Mouse (Mus musculus): ENCODE measurements around the gene Ccng2.

Gene Ccng2

DNA sequence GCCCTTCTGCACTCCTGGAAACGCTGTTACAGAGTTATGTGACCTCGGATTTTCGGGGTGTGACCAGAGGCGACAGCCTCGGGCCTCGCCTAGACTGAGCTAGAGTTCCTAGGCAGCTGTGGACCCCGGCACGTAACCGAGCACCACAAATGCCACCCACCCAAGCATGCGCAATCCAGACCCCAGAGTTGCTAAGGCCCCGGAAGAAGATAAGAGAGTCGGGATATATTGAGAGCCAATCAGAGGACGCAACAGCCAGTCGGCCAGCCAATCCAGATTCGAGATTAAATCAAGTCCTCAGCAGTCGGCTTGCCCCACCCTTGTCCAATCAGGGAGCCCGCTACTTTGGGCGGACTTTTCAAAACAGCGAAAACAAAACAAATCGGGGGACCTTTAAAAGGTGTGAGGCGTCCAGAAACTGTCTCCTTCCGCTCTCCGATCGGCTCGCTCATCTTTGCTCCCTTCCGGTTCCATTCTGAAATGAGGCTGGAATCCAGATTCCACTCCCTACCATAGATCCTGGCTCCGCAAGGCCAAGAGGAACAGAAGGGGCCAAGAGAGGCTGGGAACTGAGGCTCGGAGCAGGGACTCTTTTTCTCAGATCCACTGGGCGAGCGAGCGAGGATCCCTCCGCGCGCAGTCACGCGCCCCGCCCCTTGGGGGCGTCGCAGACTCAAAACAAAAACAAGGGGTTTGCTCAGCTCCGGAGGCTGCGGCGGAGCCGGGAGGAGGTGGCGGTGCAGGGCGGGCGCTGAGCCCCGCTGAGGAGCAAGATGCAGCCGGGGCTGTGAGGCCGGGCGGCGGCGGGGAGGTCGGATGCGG lies at the start of gene Ccng2:
TSS of gene Ccng2 (plus strand) at position 375 of the 822 bp plus-strand sequence.
- peak; percentile 100 for DNase-seq (ENCODE audit: low read depth, low spot score)

- no peak for DNase-seq (ENCODE audit: low read depth, low spot score)
These were observed 48.7 kb upstream of the Ccng2 start for GRCm38 (mm10) chr5:93218375-93218774.

DNA sequence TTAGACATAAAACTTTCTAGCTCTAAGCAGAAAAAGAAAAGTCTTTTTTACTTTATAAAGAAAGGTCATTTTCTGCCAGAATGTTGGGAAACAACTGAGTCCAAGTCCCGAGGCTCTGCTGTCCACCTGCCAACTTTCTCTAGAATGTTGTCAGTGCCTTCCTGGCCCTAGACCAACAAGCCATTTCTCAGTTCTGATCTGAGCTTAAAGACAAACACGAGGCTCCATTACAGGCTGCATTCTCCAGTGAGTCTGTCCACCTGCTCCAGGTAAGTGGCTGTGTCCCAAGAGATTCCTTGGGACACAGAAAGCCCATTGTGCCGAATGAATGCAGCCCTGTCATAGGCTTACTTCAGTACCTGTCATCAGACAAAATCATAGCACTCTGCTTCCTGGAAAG lies 45.4 kb upstream of the Ccng2 start:
- peak; percentile 79 for DNase-seq (ENCODE audit: low read depth, low spot score)

GRCm38 (mm10) chr5:93224549-93224948 lies 42.5 kb upstream of the Ccng2 start:
- no peak for DNase-seq (ENCODE audit: low read depth, low spot score)

- no peak for DNase-seq (ENCODE audit: low read depth, low spot score)
These were observed 39.9 kb upstream of the Ccng2 start for GRCm38 (mm10) chr5:93227157-93227556.

DNA sequence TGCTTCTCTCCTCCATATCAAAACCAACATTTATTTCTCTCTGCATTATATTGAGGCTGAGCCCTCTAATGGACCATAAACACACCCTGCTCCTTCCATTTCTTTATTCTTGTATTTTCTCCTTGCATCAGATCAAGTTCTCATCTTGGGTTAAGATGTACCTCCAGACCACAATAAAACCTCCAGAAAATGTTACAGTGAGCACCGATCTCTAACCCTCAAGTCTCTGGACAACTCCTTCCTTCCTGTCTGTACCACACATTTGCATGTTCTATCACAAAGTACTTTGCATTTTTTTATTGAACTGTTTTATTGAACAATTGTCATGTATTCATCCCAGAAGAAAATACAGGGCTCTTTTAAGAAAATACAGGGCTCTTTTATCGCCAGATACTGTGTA lies 37.5 kb upstream of the Ccng2 start:
- no peak for DNase-seq (ENCODE audit: low read depth, low spot score)

DNA sequence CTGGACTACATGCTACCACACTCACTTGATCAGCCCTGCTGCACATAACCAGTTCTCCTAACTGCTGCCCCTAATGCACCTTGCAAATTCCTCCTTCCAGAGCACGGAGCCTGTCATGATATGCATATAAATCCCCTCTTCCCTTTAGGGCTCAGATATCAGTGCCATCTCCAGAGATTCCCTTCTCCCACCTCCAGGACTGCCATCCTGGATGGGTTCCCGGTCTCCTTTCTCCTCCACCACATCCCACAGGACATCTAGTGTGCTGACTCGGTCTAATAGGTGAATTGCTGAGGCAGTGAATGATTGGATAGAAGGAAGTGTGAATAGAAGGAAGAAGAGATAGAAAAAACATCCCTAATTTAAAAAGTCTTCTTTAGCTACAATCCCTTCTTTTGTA lies 35.3 kb upstream of the Ccng2 start:
- no peak for DNase-seq (ENCODE audit: low read depth, low spot score)

DNA sequence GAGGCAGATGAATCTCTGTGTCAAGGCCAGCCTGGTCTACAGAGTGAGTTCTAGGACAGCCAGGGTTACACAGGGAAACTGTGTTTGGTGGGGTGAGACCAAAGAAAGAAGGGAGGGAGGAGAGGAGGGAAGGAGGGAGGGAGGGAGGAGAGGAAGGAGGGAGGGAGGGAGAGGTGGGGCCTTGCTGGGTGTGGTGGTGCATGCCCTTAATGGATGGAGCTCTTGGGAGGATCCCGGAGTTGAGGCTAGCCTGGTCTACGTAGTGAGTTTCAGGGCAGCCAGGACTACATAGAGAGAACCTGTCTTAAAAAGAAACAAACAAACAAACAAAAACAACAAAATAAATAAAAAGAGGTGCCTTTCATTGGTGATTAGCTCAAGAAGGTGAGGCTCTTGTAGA lies 34.2 kb upstream of the Ccng2 start:
- DNase-seq (ENCODE audit: low read depth, low spot score), result no peak

- DNase-seq (ENCODE audit: low read depth, low spot score), result peak; percentile 56
These were observed 32.9 kb upstream of the Ccng2 start for GRCm38 (mm10) chr5:93234130-93234529.

DNA sequence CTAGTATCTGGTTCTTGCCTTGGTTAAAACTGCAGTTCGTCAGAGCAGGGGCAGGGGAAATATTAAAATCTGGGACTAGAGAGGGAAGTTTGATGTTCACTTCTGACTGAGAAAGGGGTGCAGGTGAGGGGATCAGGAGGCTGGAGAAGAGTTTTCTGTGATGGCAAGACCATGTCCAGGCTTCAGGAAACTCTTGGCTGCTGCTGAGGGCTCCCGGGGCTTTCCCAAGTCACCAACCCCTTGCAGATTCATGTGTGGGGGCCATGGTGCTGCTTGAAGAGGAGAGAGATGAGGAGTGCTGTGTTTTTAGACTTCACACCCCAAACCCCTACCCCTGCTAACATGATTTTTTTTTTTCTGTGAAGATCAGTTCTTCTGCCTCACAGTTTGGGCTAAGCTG lies 32.5 kb upstream of the Ccng2 start:
- DNase-seq (ENCODE audit: low read depth, low spot score), result no peak

- peak; percentile 97 for DNase-seq (ENCODE audit: low read depth, low spot score)
These were observed 31.2 kb upstream of the Ccng2 start for GRCm38 (mm10) chr5:93235888-93236287.

DNA sequence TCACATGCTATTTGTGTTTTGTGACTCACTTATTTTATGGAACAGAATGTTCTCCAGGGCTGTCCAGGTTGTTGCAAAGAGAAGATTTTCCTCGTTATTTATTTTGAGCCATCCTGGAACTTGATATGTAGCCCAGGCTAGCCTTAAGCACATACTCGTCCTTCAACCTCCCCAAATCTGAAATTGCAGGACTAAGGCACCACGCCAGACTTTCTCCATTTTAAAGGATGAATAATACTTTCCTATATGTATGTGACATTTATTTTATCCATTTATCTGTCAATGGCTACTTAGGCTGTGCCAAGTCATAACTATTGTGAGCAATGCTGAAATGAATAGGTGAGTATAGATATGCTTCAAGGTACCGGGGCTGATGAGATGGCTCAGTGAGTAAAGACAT lies 30.5 kb upstream of the Ccng2 start:
- peak; percentile 41 for DNase-seq (ENCODE audit: low read depth, low spot score)

DNA sequence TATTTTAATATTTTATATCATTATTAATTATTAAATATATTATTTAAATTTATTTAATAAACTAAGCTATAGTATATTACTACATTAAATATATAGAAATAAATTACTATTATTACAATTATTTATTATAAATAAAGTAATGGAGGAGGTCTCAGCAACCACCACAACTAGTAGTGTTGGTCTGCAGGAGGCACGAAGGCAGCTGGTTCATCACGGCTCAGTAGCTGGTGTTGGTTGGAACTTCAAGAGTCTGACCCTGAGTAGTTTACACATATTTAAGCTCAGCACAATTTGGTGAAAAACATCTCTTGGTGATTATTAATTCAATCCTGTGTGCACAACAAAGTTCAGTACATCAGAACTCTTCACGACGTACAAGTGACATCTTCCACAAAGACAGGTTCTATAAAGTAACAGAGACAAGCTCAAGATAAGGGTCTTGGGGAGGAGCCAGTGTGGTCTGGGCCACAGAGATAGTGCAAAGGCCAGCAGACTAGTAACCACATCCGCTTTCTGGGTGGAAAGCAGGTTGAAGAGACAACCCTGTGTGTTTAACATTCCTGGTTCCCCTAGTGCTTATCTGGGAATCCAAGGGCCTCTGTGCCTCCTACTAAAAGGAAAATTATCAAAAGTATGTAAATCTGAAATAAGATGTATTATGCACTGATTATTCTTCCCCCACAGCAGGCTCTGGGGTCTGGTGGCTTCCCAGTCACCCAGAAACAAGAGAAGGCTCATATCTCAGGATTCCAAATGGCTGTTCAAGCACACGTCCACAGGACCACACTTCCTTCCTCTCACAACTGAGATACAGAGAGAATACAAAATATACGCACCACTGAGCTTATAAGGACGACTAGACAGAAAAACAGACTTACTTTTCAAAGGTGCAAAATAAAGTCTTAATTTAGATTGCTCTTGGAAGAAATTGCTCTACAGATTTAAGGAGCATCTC lies 27.2 kb upstream of the Ccng2 start:
- DNase-seq (ENCODE audit: low read depth, low spot score), result no peak

GRCm38 (mm10) chr5:93245280-93245679 lies 21.8 kb upstream of the Ccng2 start:
- no peak for DNase-seq (ENCODE audit: low read depth, low spot score)

DNA sequence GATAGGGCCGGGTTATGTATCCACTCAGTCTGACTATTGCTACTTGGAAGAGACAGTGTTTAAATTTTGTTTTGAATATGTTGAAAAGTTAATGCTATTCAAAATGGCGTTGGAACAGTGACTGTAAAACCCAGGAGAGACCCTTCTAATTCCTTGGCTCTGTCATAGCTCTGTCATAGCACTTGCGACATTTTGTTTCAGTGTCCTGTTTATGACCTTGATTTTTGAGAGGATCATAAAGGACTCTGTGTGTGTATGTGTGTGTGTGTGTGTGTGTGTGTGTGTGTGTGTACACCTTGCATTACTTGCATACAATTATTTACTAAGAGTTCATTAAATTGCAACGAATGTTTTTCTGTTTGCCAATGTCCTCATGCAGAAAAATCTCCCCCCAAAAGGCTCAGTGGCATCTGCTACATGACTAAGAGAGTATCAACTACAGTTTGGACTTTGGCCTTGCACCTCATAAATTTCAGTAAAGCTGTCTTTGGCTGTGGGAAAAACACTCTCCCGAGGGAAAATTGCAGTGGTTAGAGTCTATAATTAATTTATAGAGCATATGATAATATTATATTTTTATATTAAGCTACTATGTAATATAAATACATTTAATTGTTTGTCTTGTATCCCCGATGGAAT lies 17.0 kb upstream of the Ccng2 start:
- DNase-seq (ENCODE audit: low read depth, low spot score), result no peak

GRCm38 (mm10) chr5:93251001-93251760 lies 15.9 kb upstream of the Ccng2 start:
- peak; percentile 91 for DNase-seq (ENCODE audit: low read depth, low spot score)

GRCm38 (mm10) chr5:93255759-93256265 lies 11.2 kb upstream of the Ccng2 start:
- no peak for DNase-seq (ENCODE audit: low read depth, low spot score)

DNA sequence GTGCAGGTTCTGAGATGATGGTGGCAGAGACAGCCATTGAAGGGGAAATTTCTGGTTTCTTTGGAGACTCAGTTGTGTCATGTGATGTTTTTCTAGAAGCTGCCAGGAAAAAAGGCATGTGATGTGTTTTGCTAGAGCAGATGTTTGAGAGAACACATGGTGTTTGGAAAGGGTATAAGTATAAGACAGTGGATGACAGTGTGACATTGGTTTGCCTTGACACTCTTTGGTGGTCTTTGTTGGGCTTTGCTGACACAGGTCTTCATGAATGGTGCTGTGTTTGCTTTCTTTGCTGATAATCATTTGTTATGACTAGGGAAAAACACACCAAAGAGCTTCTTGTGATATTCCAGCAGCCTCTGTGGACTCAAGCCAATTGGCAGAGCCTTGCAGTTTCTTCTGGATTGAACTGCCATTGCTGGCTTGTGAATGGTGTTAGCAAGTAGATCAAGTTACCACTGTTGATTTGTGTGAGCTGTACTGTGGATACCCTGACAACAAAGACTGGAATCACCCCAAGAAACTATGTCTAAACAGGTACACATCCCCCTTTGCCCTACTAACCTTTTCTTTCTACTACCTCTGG lies 10.1 kb upstream of the Ccng2 start:
- no peak for DNase-seq (ENCODE audit: low read depth, low spot score)

DNA sequence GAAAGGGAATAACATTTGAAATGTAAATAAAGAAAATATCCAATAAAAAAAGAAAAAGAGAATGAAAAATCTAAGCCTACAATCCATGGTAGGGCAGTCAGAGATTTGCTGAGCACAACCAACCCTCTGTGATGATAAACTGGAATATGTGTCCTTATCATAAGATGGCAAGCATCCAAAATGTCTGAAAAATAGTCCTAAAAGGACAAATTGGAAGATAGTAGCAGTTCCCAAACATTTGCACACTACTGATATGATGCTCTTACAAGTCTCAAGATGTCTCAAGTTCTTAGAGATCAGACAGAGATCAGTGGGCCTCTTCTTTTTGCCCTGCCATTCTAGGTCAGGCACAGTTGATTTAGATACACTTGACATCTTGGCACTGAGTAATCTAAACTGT lies 7.7 kb upstream of the Ccng2 start:
- DNase-seq (ENCODE audit: low read depth, low spot score), result no peak

DNA sequence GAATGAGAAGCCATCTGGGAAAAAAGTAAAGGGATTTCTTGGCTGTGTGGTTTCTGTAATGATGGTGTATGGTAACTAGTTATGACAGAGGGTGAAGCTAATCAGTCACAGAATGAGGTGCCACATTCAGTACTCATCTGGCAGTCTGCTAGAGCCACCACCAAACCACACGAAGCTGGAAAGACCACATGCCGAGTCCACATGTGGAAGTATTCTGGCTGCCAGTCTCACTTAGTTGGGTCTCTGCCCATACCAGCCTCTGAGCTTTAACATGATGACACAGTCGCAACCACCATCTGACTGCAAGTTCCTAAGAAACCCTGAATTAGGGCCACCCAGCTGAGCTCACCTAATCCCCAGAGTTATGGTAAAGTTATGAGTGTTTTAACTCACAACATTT lies 6.1 kb upstream of the Ccng2 start:
- DNase-seq (ENCODE audit: low read depth, low spot score), result no peak

DNA sequence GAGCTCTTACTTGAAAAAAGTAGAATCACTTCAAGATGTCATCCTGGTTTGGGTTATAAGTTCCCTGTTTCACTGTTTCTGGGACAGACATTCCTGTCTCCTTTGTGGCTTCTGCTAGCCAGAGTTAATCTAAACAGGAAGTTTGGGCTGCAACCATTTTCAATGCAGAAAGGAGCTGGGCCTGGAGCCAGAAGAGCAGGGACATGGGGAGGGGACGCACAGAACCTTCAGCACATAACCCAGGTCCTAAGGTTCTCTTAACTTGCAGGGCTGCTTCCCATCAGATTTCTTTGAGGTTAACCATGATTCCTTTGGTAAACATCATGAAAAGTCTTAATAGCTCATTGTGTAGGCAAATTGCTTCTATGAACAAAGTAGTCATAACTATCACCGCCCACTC lies 4.3 kb upstream of the Ccng2 start:
- DNase-seq (ENCODE audit: low read depth, low spot score), result no peak
